18 mouse cellular contexts compared by ENCODE assay signal in genomic region chr19:58582018-58582417, GRCm38 (mm10).
A peak's percentile ranks its signal among the peaks of the same experiment; 100 is the strongest.
DNase-seq lines count a peak whose midpoint lies in the region; ATAC-seq lines count a peak whose summit lies in the region.
"Had no signal": no experiment of that assay in that cellular context is flagged by ENCODE, and none has a peak within 500 bp of the region (broad histone marks: within the 10 kb centered on the region; RNA-seq: fewer than 3 reads in every experiment).

No protein-coding gene starts in this region.

- H3K36me3 ChIP-seq in neural tube, embryonic 11.5 days (ENCODE audit: control insufficient read depth, insufficient read depth, low read length) = no peaks in the 10 kb centered on the region
- no peaks in the 10 kb centered on the region for H3K36me3 ChIP-seq in forebrain, embryonic 13.5 days (ENCODE audit: poor library complexity, severe bottlenecking)
- H3K36me3 ChIP-seq: embryonic facial prominence, embryonic 13.5 days; hindbrain, embryonic 10.5 days; midbrain, embryonic 12.5 days had no signal

- 27% methylated on average over 7 of the region's 7 CpGs for WGBS in neural tube, embryonic 11.5 days
- 92% methylated on average over 7 of the region's 7 CpGs for WGBS in forebrain, embryonic 13.5 days

- ATAC-seq in neural tube, embryonic 11.5 days (ENCODE audit: insufficient read depth, low FRiP score, low TSS enrichment) = no peak
- ATAC-seq in forebrain, embryonic 13.5 days = no peak

- no peak overlapping the region for H3K4me3 ChIP-seq in neural tube, embryonic 11.5 days (ENCODE audit: low read depth, low read length)
- H3K4me3 ChIP-seq in forebrain, embryonic 13.5 days = no peak overlapping the region
- H3K4me3 ChIP-seq: embryonic facial prominence, embryonic 13.5 days; hindbrain, embryonic 10.5 days; midbrain, embryonic 12.5 days had no signal

- H3K4me2 ChIP-seq in neural tube, embryonic 11.5 days (ENCODE audit: low read depth) = no peak overlapping the region
- H3K4me2 ChIP-seq in forebrain, embryonic 13.5 days = no peak overlapping the region
- H3K4me2 ChIP-seq: embryonic facial prominence, embryonic 13.5 days; liver, embryonic 11.5 days; midbrain, embryonic 12.5 days had no signal

- no peaks in the 10 kb centered on the region for H3K4me1 ChIP-seq in neural tube, embryonic 11.5 days (ENCODE audit: control insufficient read depth, insufficient read depth, low read length)
- no peaks in the 10 kb centered on the region for H3K4me1 ChIP-seq in forebrain, embryonic 13.5 days
- H3K4me1 ChIP-seq: hindbrain, embryonic 10.5 days; midbrain, embryonic 12.5 days had no signal

- H3K9me3 ChIP-seq in neural tube, embryonic 11.5 days (ENCODE audit: control insufficient read depth, low read length) = no peaks in the 10 kb centered on the region
- no peaks in the 10 kb centered on the region for H3K9me3 ChIP-seq in forebrain, embryonic 13.5 days (replicated peaks)
- H3K9me3 ChIP-seq: embryonic facial prominence, embryonic 13.5 days; hindbrain, embryonic 10.5 days; midbrain, embryonic 12.5 days had no signal

- no peaks in the 10 kb centered on the region for H3K27me3 ChIP-seq in neural tube, embryonic 11.5 days (ENCODE audit: control insufficient read depth, insufficient read depth, low read length)
- H3K27me3 ChIP-seq in forebrain, embryonic 13.5 days = no peaks in the 10 kb centered on the region
- H3K27me3 ChIP-seq: embryonic facial prominence, embryonic 13.5 days; midbrain, embryonic 12.5 days had no signal

- no peak overlapping the region for H3K9ac ChIP-seq in neural tube, embryonic 11.5 days (ENCODE audit: low read length)
- no peak overlapping the region for H3K9ac ChIP-seq in forebrain, embryonic 13.5 days
- H3K9ac ChIP-seq: embryonic facial prominence, embryonic 13.5 days; midbrain, embryonic 12.5 days had no signal

- no peak overlapping the region for H3K27ac ChIP-seq in neural tube, embryonic 11.5 days (ENCODE audit: low read depth, low read length)
- H3K27ac ChIP-seq in forebrain, embryonic 13.5 days = no peak overlapping the region
- H3K27ac ChIP-seq: embryonic facial prominence, embryonic 13.5 days; hindbrain, embryonic 10.5 days; macrophage; midbrain, embryonic 12.5 days had no signal

- DNase-seq in kidney, adult 11 months = peak; percentile 10
- DNase-seq in kidney, adult 18-20 months = no peak
- peak; percentile 63 for DNase-seq in forelimb bud, embryonic 11.5 days (ENCODE audit: low read depth, low spot score)
- DNase-seq in kidney, postnatal 14 days = peak; percentile 17
- peak; percentile 20 for DNase-seq in neural tube, embryonic 11.5 days (ENCODE audit: low spot score)
- no peak for DNase-seq in thymus, postnatal 10 days (ENCODE audit: low spot score in 2 of 2)
- DNase-seq: B cell, adult 2 months; cerebellum, postnatal 25 days; heart, adult 18-20 months; lung, adult 2 months; spleen, adult 18-20 months; thymus, adult 18-20 months had no signal

Comparison
In these comparisons a context has a peak if more than half of its experiments do, and no peak if none do; other contexts are left out.
1. DNase-seq: peak in kidney, adult 11 months (single experiment), forelimb bud, embryonic 11.5 days (single experiment), kidney, postnatal 14 days (single experiment) and neural tube, embryonic 11.5 days (single experiment); none in kidney, adult 18-20 months (single experiment) and thymus, postnatal 10 days (0 of 2).